Mouse (Mus musculus) MEL (cell line): ENCODE measurements at regions not wholly inside any gene's neighbourhood (a gene's known extent, or its start where the extent isn't known, plus 50 kb on each side); places are given as distances from the start of the nearest gene placed in this dataset.

Experiments
- DNase-seq: peaks from one replicate; pipeline ENCODE4 v3.0.0; 2011; ENCODE audit warnings: low read depth, low spot score
- H3K27ac ChIP-seq: 2 replicates; pipeline ENCODE4 v1.5.1; 2012; ENCODE audit warnings: low read depth, mild to moderate bottlenecking, control low read depth, low read length, moderate library complexity; ENCODE audit not compliant: control insufficient read depth
- H3K27me3 ChIP-seq, 2 experiments: fragments of 150-350 bp in 1 of 2; sonication (generic) in 1 of 2; 2 replicates each; pipeline ENCODE4 v1.6.1; 2012; ENCODE audit warnings: low read length in 2 of 2, mild to moderate bottlenecking in 2 of 2, improper control_type of control experiment in 1 of 2, moderate library complexity in 1 of 2; ENCODE audit not compliant: insufficient read depth in 2 of 2, control insufficient read depth in 1 of 2
- H3K36me3 ChIP-seq, 2 experiments: 2 replicates each; pipeline ENCODE4 v1.6.1; 2012 to 2014; ENCODE audit warnings: low read length in 2 of 2, improper control_type of control experiment in 1 of 2, inconsistent platforms in 1 of 2, mild to moderate bottlenecking in 1 of 2; ENCODE audit not compliant: insufficient read depth in 2 of 2, control insufficient read depth in 1 of 2
- H3K4me1 ChIP-seq, 2 experiments: fragments of 150-350 bp in 1 of 2; sonication (generic) in 1 of 2; 2 replicates each; pipeline ENCODE4 v1.6.1; 2012; ENCODE audit warnings: low read length in 2 of 2, improper control_type of control experiment in 1 of 2, mild to moderate bottlenecking in 1 of 2; ENCODE audit not compliant: insufficient read depth in 2 of 2, control insufficient read depth in 1 of 2
- H3K4me3 ChIP-seq, 2 experiments: fragments of 150-350 bp in 1 of 2; sonication (generic) in 1 of 2; 2 replicates each; pipeline ENCODE4 v1.5.1; 2012; ENCODE audit warnings: low read depth in 2 of 2, low read length in 2 of 2, mild to moderate bottlenecking in 2 of 2, moderate library complexity in 2 of 2, control low read depth in 1 of 2, improper control_type of control experiment in 1 of 2; ENCODE audit not compliant: control insufficient read depth in 1 of 2, insufficient read depth in 1 of 2
- H3K79me2 ChIP-seq: 2 replicates; pipeline ENCODE4 v1.6.1; 2012; ENCODE audit warnings: mild to moderate bottlenecking, low read length, moderate library complexity; ENCODE audit not compliant: control insufficient read depth, poor library complexity, insufficient read depth
- H3K9ac ChIP-seq: 2 replicates; pipeline ENCODE4 v1.6.1; 2012; ENCODE audit warnings: low read depth, mild to moderate bottlenecking, control low read depth, low read length, moderate library complexity; ENCODE audit not compliant: control insufficient read depth, poor library complexity, severe bottlenecking
- H3K9me3 ChIP-seq: fragments of 150-350 bp; sonication (generic); replicated peaks from 2 replicates; pipeline ENCODE4 v1.6.1; 2012; ENCODE audit warnings: mild to moderate bottlenecking, low read length, improper control_type of control experiment, moderate library complexity; ENCODE audit not compliant: insufficient read depth
- CHD1 ChIP-seq: IDR thresholded peaks from 2 replicates; pipeline ENCODE4 v1.6.1; 2012; ENCODE audit warnings: low read depth, mild to moderate bottlenecking, inconsistent platforms, low read length, improper control_type of control experiment
- EP300 ChIP-seq, 2 experiments: IDR thresholded peaks; 2 replicates each; pipeline ENCODE4 v1.6.1; 2011; ENCODE audit warnings: improper control_type of control experiment in 2 of 2, low read length in 2 of 2, low read depth in 1 of 2, mild to moderate bottlenecking in 1 of 2
- GABPA ChIP-seq: IDR thresholded peaks from 2 replicates; pipeline ENCODE4 v1.6.1; 2012; ENCODE audit warnings: low read depth, mild to moderate bottlenecking, inconsistent platforms, low read length, improper control_type of control experiment, moderate library complexity
- HCFC1 ChIP-seq: IDR thresholded peaks from 2 replicates; pipeline ENCODE4 v1.6.1; 2012; ENCODE audit warnings: low read depth, mild to moderate bottlenecking, inconsistent platforms, low read length, improper control_type of control experiment, moderate library complexity
- KAT2A ChIP-seq: conservative IDR thresholded peaks from 2 replicates; pipeline ENCODE4 v1.6.1; 2012; ENCODE audit warnings: low read depth, low read length, improper control_type of control experiment, inconsistent platforms
- MAFK ChIP-seq: IDR thresholded peaks from 2 replicates; pipeline ENCODE4 v1.6.1; 2011; ENCODE audit warnings: low read depth, mild to moderate bottlenecking, low read length, improper control_type of control experiment, borderline replicate concordance
- MAZ ChIP-seq: IDR thresholded peaks from 2 replicates; pipeline ENCODE4 v1.6.1; 2012; ENCODE audit warnings: low read depth, mild to moderate bottlenecking, inconsistent platforms, low read length, improper control_type of control experiment
- MXI1 ChIP-seq: IDR thresholded peaks from 2 replicates; pipeline ENCODE4 v1.6.1; 2011; ENCODE audit warnings: mild to moderate bottlenecking, low read depth, low read length, improper control_type of control experiment
- MYB ChIP-seq: IDR thresholded peaks from 2 replicates; pipeline ENCODE4 v1.6.1; 2011; ENCODE audit warnings: mild to moderate bottlenecking, low read depth, low read length, improper control_type of control experiment
- NELFE ChIP-seq: IDR thresholded peaks from 2 replicates; pipeline ENCODE4 v1.6.1; 2011; ENCODE audit warnings: low read depth, low read length, improper control_type of control experiment
- POLR2AphosphoS2 ChIP-seq: IDR thresholded peaks from 2 replicates; pipeline ENCODE4 v1.6.1; 2011; ENCODE audit warnings: low read length, improper control_type of control experiment
- RCOR1 ChIP-seq: IDR thresholded peaks from 2 replicates; pipeline ENCODE4 v1.6.1; 2012; ENCODE audit warnings: low read depth, mild to moderate bottlenecking, inconsistent platforms, low read length, improper control_type of control experiment
- SIN3A ChIP-seq: IDR thresholded peaks from 2 replicates; pipeline ENCODE4 v1.6.1; 2012; ENCODE audit warnings: low read length, improper control_type of control experiment, inconsistent platforms
- SMC3 ChIP-seq: IDR thresholded peaks from 2 replicates; pipeline ENCODE4 v1.6.1; 2011; ENCODE audit warnings: low read depth, low read length, improper control_type of control experiment
- UBTF ChIP-seq: IDR thresholded peaks from 2 replicates; pipeline ENCODE4 v1.6.1; 2012; ENCODE audit warnings: low read depth, mild to moderate bottlenecking, inconsistent platforms, low read length, improper control_type of control experiment, moderate library complexity, borderline replicate concordance; ENCODE audit not compliant: insufficient read depth
- USF1 ChIP-seq: IDR thresholded peaks from 2 replicates; pipeline ENCODE4 v1.6.1; 2014; ENCODE audit warnings: low read depth, mild to moderate bottlenecking, inconsistent platforms, low read length, improper control_type of control experiment, moderate library complexity
- USF2 ChIP-seq, 2 experiments: IDR thresholded peaks; 2 replicates each; pipeline ENCODE4 v1.6.1; 2011 to 2012; ENCODE audit warnings: improper control_type of control experiment in 2 of 2, low read length in 2 of 2, borderline replicate concordance in 1 of 2, inconsistent platforms in 1 of 2, low read depth in 1 of 2, mild to moderate bottlenecking in 1 of 2; ENCODE audit not compliant: insufficient read depth in 1 of 2
- ZC3H11A ChIP-seq: IDR thresholded peaks from 2 replicates; pipeline ENCODE4 v1.6.1; 2012; ENCODE audit warnings: low read depth, mild to moderate bottlenecking, inconsistent platforms, low read length, improper control_type of control experiment
- ZKSCAN1 ChIP-seq: IDR thresholded peaks from 2 replicates; pipeline ENCODE4 v1.6.1; 2012; ENCODE audit warnings: low read depth, mild to moderate bottlenecking, inconsistent platforms, low read length, improper control_type of control experiment, moderate library complexity
- ZMIZ1 ChIP-seq: IDR thresholded peaks from 2 replicates; pipeline ENCODE4 v1.6.1; 2012; ENCODE audit warnings: low read depth, mild to moderate bottlenecking, inconsistent platforms, low read length, improper control_type of control experiment, moderate library complexity

DNA sequence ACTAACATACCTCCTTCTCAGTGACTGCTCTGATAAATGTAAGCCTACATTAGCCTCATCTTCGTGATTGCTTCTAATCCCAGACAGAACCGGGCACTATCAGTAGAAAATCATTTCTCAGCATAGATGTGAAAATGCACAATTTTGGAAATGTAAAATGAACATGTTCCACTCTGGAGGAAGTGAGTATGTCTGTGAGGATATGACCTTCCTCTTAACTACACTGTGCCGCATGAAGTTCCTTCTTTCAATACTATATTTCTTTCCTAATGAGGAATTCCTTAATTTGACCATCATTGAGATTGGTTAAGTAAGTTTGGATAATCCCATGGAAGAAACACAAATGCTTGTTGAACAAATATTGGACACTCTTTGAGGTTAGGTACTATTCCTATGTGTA, 668.5 kb downstream of the Adgrl2 start:
- TF ChIP-seq POLR2AphosphoS2 (no peak), NELFE (no peak), HCFC1 (no peak), ZKSCAN1 (no peak), ZC3H11A (no peak), UBTF (no peak), USF1 (no peak), EP300 (IDR thresholded peaks at IDR 0.05; ENCODE audit: low read depth in 1 of 2, low read length in 2 of 2) (no peak), MXI1 (no peak), MAFK (no peak), CHD1 (no peak), KAT2A (no peak), MAZ (no peak), ZMIZ1 (no peak), USF2 (IDR thresholded peaks at IDR 0.05; ENCODE audit: borderline replicate concordance in 1 of 2, insufficient read depth in 1 of 2, low read depth in 1 of 2, low read length in 2 of 2) (no peak), SIN3A (no peak), MYB (no peak)
- DNase-seq = no peak
- Histone ChIP-seq H3K9ac (no peak overlapping the region), H3K27ac (no peak overlapping the region), H3K4me1 (no peaks in the 10 kb centered on the region), H3K4me3 (no peak overlapping the region), H3K36me3 (no peaks in the 10 kb centered on the region), H3K9me3 (no peaks in the 10 kb centered on the region), H3K79me2 (no peaks in the 10 kb centered on the region), H3K27me3 (no peaks in the 10 kb centered on the region)

DNA sequence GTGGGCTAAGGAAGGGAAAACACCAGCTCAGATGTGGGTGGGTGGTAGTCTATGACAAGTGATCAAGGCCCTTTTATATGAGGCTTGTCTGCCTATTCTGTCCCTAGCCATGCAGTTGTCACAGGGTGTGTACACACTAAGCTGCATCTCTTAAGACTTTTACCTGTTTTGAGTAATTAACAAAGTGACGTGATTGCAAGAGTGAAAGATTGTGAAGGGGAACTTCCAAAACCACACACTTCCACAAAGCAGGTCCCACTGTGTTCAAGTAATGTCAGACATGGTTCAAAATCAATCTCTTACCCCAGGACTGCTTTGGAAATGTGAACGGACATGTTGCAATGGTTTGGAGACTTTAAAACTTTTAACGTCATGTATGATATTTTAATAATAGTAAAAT, 674.2 kb downstream of the Adgrl2 start:
- DNase-seq = no peak
- H3K79me2 ChIP-seq = no peaks in the 10 kb centered on the region
- H3K36me3 ChIP-seq = no peaks in the 10 kb centered on the region
- TF ChIP-seq SMC3 = no peak
- no peak for TF ChIP-seq GABPA
- TF ChIP-seq NELFE = no peak
- TF ChIP-seq ZC3H11A = no peak
- TF ChIP-seq RCOR1 = no peak
- H3K4me1 ChIP-seq = no peaks in the 10 kb centered on the region
- H3K9ac ChIP-seq = no peak overlapping the region
- H3K9me3 ChIP-seq = no peaks in the 10 kb centered on the region
- H3K27me3 ChIP-seq = no peaks in the 10 kb centered on the region
- H3K4me3 ChIP-seq = no peak overlapping the region
- H3K27ac ChIP-seq = no peak overlapping the region
